Mouse (Mus musculus): ENCODE results near the gene Lemd1.

DNA sequence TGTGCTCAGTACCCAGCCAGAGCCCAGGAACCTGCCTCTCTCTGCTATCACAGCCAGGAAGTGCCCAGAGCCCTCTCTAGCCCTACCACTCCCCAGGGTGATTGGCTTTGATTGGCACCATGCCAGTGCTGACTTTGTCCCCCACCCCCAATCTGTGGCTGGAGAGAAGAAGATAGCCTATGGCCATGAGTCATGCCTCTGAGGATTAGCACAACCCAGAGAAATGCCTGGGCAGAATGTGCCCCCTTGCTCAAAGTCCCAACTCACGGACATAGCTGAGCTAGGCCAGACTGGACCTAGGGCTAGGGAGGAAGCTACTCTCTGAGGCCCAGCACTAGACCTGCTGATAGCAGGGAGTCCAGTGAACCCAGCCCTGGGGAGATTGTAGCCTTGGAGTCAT is 41.1 kb upstream of the Lemd1 start:
- TF ChIP-seq EP300 (IDR thresholded peaks at IDR 0.05; ENCODE audit: low read depth) (no peak), CTCF (IDR thresholded peaks at IDR 0.05; ENCODE audit: low read depth) (no peak)

All from liver, embryonic 14.5 days (tissue).